Mouse (Mus musculus): Measurements from ENCODE around the gene Slc30a7.

Slc30a7 gene

DNA sequence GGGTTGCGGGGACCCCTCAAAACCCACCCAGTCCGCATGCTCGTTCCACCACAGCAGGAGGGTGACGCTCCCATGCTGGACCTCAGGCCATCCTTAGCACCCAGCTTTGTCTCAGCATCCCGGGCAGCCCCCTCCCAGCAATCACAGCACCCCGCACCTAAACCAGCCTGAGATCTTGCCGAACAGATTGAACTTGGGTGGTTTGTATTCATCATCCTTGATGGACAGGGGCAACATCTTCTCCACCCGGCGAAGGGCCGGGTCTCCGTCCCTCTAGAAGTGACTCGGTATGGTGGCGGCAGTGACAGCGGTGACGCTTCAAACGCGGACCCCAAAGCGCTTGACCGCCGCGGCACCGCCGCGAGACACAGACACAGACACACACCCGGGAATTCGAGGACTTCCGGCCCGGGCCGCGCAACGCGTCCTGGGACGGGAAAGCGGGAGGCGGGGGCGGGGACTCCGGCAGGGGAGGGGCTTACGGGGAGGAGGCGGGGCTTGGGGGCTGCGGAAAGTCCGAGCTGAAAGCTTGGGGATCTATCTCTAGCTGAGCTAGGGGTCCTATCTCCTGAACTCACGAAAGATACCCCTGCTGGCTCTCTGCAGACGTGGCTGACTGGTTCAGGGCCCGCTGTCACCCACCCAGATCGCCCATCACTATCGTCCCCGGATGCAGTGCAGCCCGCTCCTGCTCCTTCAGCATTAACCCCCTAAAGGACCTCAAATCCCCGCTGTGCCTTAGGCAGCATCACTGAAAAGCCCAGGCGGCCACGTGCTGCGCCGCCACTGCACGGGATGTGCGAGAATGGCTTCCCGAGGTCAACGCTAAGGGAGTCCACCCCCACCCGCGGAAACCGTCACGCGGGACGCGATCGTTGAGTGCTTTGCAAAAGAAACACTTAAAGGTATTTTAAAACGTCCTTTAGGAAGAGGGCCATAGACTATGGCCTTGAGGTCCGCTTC is at the start of gene Slc30a7, which contains the start of gene Extl2:
TSS of gene Slc30a7 (minus strand) at position 429 of the 963 bp plus-strand sequence.
TSS of gene Extl2 (plus strand) at position 485 of the 963 bp plus-strand sequence.
- DNase-seq: peak; percentile 88

DNA sequence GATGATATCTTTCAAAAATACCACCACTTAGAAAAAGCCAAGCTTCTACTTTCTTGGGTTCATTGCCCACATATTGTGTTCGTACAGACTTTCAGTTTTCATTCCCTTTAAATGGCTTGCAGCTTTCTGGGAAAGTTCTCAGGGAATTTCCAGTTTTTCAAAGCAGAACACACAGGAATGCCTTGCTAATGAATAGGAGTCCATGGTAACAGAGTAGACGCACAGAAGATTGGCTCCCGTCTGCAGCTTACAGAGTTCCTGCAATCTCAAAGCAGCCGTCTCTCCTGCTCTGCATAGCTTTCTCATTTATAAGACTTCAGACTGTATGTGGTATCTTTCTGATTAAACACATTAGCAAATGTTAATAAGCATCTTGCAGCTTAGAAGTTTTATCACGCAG is 39.8 kb upstream of the Slc30a7 start:
- no peak for DNase-seq

DNA sequence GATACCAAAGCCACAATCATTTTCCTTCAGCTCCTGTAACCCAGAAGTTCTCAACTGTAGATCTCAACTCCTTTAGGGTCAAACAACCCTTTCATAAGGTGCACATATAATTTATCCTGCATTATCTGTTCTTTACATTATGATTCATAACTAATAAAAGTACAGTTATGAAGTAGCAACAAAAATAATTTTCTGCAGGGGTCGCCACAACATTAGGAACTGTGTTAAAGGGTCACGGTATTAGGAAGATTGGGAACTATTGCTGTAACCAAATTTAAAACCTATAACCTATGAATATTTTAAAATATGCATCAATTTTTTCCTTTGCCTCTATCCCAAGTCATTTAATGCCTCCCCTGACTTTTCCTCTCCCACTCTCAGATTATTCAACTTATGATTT is 38.8 kb upstream of the Slc30a7 start:
- DNase-seq: no peak

DNA sequence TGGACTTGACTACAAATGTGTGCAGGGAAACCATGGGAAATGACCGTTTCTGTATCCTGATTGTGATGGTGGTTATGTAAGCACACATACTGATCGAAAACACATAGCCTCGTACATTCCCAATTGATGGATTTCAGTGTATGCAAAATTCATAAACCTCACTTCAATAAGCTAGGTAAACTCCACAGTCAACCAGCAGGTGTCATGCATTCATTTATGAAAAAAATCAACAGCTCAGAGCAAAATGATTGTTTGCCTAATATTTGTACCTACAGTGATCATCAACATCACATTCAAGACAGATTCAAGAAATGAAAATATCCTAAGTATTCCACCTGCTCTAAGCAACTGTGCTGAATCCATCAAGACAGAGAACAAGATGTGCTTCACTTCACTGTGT is 33.6 kb upstream of the Slc30a7 start:
- no peak for DNase-seq

DNA sequence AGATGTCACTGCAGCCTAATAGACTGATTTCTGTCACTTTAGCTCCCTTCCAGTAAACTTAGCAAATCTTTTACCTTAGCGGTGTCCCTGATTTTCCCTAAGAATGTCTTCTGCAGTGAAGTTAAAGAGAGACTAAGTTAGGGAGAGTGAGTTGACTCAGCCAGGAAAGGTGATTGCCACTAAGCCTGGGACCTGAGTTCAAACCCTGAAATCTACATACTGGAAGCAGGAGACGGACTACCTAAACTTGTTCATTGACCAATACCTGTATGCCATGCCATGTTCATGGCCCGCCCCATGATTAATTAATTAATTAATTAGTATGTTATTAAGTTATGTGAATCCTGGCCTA is 26.6 kb upstream of the Slc30a7 start:
- DNase-seq: no peak

- DNase-seq: no peak
Observed at GRCm38 (mm10) chr3:116033218-116033870, 26.1 kb upstream of the Slc30a7 start.

GRCm38 (mm10) chr3:116030152-116030788 is 23.1 kb upstream of the Slc30a7 start:
- peak; percentile 3 for DNase-seq

DNA sequence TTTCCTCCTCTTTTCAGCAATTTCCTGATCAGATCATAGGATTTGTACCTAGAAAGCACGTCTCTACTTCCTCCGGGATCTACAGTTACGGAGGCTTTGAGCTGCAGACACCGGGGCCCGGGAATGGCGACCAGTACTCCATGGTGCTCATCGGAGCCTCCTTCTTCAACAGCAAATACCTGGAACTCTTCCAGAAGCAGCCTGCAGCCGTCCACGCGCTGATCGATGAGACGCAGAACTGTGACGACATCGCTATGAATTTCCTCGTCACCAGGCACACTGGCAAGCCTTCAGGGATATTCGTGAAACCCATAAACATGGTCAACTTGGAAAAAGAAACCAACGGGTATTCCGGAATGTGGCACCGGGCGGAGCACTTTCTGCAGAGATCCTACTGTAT is 19.8 kb upstream of the Slc30a7 start:
- no peak for DNase-seq

DNA sequence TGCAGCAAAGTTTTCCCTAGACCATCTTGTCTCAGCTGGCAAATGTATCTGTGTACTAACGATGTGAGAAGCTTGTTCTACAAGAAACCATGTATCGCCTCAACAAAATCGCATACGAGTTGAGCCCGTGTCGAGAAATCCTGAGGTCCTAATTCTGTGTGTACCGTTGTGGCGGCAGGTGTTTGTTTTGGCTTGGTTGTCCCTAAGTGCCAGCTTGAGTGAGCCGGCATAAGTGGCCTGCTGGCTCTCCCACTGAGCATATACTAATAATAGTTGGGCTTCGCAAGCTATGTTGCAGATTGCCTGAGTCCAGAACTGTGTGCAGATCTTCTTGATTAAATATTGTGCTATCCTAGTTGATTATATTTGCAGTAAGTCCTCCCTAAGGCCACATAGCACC is 18.5 kb upstream of the Slc30a7 start:
- peak; percentile 89 for DNase-seq

- DNase-seq: no peak
Observed at GRCm38 (mm10) chr3:116024669-116025068, 17.5 kb upstream of the Slc30a7 start.

DNA sequence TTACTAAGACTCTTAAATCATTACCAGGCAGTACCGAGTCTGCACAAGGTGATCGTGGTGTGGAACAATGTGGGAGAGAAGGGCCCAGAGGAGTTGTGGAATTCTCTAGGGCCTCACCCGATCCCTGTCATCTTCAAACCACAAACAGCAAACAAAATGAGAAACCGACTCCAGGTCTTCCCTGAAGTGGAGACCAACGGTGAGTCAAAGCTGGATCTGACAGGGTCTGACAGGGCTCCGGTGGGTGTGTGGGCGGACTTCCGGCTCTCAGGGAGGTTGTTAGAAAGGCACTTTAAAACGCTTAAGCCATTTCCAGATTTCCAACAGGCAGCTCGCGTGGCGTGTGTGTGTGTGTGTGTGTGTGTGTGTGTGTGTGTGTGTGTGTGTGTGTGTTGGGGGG is 17.0 kb upstream of the Slc30a7 start:
- no peak for DNase-seq

GRCm38 (mm10) chr3:116019136-116019535 is 11.9 kb upstream of the Slc30a7 start:
- DNase-seq: no peak

GRCm38 (mm10) chr3:116018606-116019005 is 11.4 kb upstream of the Slc30a7 start:
- DNase-seq: no peak

GRCm38 (mm10) chr3:116016116-116016515 is 8.9 kb upstream of the Slc30a7 start:
- peak; percentile 81 for DNase-seq

DNA sequence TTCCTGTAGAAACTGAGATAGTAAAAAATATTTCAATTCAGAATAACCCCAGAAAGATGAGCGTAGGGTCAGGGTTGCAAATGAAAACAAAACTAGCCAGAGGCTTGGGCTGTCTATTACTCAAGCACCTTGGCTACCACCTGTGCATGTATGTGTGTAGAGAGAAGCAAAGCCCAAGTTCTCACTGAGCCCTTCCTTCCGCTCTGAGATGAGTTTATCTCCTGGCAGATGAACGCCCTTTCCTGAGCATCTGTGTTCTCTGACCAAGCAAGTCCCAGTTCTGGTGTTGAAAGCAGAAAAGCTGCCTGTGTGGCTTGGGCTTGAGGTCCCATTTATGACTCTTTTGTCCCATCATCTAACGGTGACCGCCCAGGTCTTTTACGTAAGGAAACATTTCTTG is 7.7 kb upstream of the Slc30a7 start:
- no peak for DNase-seq

GRCm38 (mm10) chr3:116009622-116010344 is 2.6 kb upstream of the Slc30a7 start:
- DNase-seq: no peak

GRCm38 (mm10) chr3:116007941-116008440 is 785 bp upstream of the Slc30a7 start:
- peak; percentile 90 for DNase-seq

- no peak for DNase-seq
Observed at GRCm38 (mm10) chr3:116006284-116006977, 775 bp downstream of the Slc30a7 start.

- DNase-seq: no peak
Observed at GRCm38 (mm10) chr3:115996929-115997328, 10.3 kb downstream of the Slc30a7 start.

DNA sequence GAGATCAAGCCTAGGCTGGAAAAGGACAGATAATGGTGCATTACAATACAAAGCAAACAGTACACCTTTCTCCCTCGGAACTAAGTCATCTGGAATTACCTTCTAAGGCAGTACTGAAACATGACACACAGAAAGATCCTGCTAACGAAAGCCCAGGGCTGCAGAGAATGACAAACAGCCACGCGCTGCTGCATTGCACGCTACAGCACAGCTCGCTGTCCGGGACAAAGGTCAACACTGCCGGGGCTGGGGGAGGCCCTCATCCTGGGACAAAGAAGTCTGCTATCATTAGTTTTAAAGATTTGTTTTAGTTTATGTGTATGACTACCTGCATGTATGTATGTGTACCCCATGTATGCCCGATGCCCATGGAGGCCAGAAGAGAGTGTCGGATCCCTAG is 14.2 kb downstream of the Slc30a7 start:
- DNase-seq: no peak

DNA sequence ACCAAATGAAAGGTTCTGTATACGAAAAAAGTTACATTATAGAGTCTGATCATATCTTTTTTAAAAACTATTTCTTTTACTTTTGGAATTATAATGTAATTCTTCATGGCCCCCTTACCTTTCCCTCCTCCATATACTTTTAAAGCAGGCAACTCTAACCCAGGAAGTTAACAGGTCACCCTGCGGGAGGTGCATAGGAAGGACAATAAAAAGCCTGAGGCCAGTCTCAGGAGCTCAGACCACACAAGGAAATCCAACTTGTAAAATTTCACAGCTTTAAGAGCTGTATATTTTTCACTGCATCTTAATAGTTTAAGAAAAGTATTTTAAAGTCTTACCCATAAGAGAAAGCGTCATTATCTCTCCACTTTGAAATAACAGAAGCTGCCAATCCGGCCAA is 14.6 kb downstream of the Slc30a7 start:
- DNase-seq: no peak

- no peak for DNase-seq
Observed at GRCm38 (mm10) chr3:115992103-115992502, 15.1 kb downstream of the Slc30a7 start.

All from cerebellum, adult 11-12 months (tissue).